Mouse (Mus musculus) thymus, adult 2 months (tissue): Measurements from ENCODE around the gene Fam240a.

Source experiments
- CTCF ChIP-seq: fragments of 200-500 bp; IDR thresholded peaks from 2 replicates; pipeline ENCODE4 v1.5.1; 2012; ENCODE audit warnings: mild to moderate bottlenecking, control low read depth, low read length, moderate library complexity, borderline replicate concordance; ENCODE audit not compliant: control insufficient read depth, poor library complexity, insufficient read depth; ENCODE audit errors: extremely low read depth
- POLR2A ChIP-seq: fragments of 200-500 bp; IDR thresholded peaks from 2 replicates; pipeline ENCODE4 v1.6.1; 2012; ENCODE audit warnings: mild to moderate bottlenecking, low read length, control low read depth, moderate library complexity; ENCODE audit not compliant: control insufficient read depth, poor library complexity, insufficient read depth; ENCODE audit errors: extremely low read depth

DNA sequence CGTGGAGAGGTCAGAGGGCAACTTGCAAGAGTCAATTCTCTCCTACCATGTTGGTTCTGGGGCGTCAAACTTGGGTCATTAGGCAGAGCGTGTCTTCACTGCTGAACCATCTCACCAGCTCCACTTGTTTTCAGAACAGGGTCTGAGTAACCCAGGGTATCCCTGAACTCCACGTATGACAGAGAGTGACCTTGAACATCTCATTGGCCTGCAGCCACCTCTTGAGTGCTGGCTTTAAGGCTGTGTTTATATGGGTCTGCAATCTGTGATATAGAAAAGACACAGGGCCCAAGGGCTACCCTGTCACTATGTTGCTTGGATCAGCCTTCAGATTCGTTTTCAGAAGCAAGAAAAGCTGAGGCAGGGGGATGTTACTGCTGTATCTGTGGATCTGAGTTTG lies 43.0 kb upstream of the Fam240a start:
- TF ChIP-seq CTCF, result no peak
- no peak for TF ChIP-seq POLR2A
